Mouse (Mus musculus): ENCODE measurements around the gene Slc26a5. TPM values are rescaled to one million over a fixed set of nuclear protein-coding genes. Genes with fewer than 3 reads are reported as not detected.

Slc26a5 gene
- total and polyA plus RNA-seq, 3 experiments: not detected

DNA sequence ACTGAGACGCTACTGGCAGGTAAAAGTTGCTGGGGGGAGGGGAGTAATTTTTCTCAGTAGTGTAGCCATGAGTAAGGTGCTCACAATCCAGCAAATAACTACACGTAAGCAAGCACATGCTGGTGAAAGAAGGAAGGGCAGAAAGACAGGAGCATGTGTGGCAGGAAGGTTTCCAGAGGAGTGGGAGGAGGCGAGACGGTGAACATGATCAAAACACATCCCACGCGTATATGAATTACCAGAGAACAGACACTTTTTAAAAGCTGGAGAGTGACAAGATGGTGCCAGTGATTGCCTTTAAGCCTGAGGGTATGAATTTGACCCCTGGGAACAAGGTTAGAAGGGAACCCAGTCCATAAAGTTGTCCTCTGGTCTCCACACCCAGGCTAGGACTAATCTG, 95.6 kb downstream of the Slc26a5 start:
- in situ Hi-C loops (cut with MboI; ENCODE audit: low pct_ligation_motif_present, low pct_unique_long_range_greater_than_20kb, low sequenced_read_pairs) (no loop called here), dilution Hi-C loops (cut with MboI; ENCODE audit: extremely low pct_ligation_motif_present, extremely low pct_unique_long_range_greater_than_20kb, low sequenced_read_pairs) (no loop called here)
- TF ChIP-seq USF2 (conservative IDR thresholded peaks at IDR 0.05; ENCODE audit: low read depth, low read length): no peak
- no peak for TF ChIP-seq ZNF384 (IDR thresholded peaks at IDR 0.05; ENCODE audit: low read depth, low read length)
- no peak for TF ChIP-seq MEF2A (IDR thresholded peaks at IDR 0.05; ENCODE audit: borderline replicate concordance, low read depth, low read length)
- TF ChIP-seq E2F4 (IDR thresholded peaks at IDR 0.05; ENCODE audit: insufficient replicate concordance, low read depth, low read length): no peak
- TF ChIP-seq TBP (conservative IDR thresholded peaks at IDR 0.05; ENCODE audit: low read depth, low read length): no peak
- no peak for TF ChIP-seq UBTF (IDR thresholded peaks at IDR 0.05; ENCODE audit: low read depth, low read length)
- TF ChIP-seq RCOR1 (conservative IDR thresholded peaks at IDR 0.05; ENCODE audit: low read depth, low read length): no peak
- no peak for TF ChIP-seq MAZ (IDR thresholded peaks at IDR 0.05; ENCODE audit: low read depth, low read length)
- no peak for TF ChIP-seq ELF1 (IDR thresholded peaks at IDR 0.05; ENCODE audit: low read depth, low read length)
- TF ChIP-seq SIN3A (IDR thresholded peaks at IDR 0.05; ENCODE audit: low read length): no peak
- no peak for TF ChIP-seq ZKSCAN1 (IDR thresholded peaks at IDR 0.05; ENCODE audit: borderline replicate concordance, low read depth, low read length)
- no peak for TF ChIP-seq MAX (IDR thresholded peaks at IDR 0.05; ENCODE audit: low read length)
- TF ChIP-seq CHD1 (IDR thresholded peaks at IDR 0.05; ENCODE audit: low read depth, low read length): no peak
- no peak for TF ChIP-seq HCFC1 (IDR thresholded peaks at IDR 0.05; ENCODE audit: low read depth, low read length)
- no peaks in the 10 kb centered on the region for H3K4me1 ChIP-seq (ENCODE audit: control insufficient read depth in 1 of 2, insufficient read depth in 2 of 2)
- peaks cover 64 to 74% of the 10 kb centered on the region in 2 experiments for H3K36me3 ChIP-seq (replicated peaks in 1 of 2; ENCODE audit: control insufficient read depth in 1 of 2, insufficient read depth in 1 of 2, low read length in 1 of 2)
- H3K27me3 ChIP-seq (replicated peaks): no peaks in the 10 kb centered on the region
- no peaks in the 10 kb centered on the region for H3K9me3 ChIP-seq (replicated peaks; ENCODE audit: low read length)
- no peak overlapping the region for H3K27ac ChIP-seq (ENCODE audit: insufficient read depth, low read depth)
- no peak for DNase-seq (ENCODE audit: extremely low read depth)
- H3K4me2 ChIP-seq (ENCODE audit: insufficient read depth, low read depth, poor library complexity, severe bottlenecking): no peak overlapping the region
- H3K9ac ChIP-seq (ENCODE audit: insufficient read depth, low read depth): no peak overlapping the region
- H3K79me2 ChIP-seq (replicated peaks; ENCODE audit: control insufficient read depth, extremely low read depth, insufficient read depth, poor library complexity, severe bottlenecking): no peaks in the 10 kb centered on the region
- H3K4me3 ChIP-seq (replicated peaks in 1 of 3; ENCODE audit: low read depth in 2 of 3, low read length in 2 of 3, poor library complexity in 1 of 3): no peak overlapping the region

DNA sequence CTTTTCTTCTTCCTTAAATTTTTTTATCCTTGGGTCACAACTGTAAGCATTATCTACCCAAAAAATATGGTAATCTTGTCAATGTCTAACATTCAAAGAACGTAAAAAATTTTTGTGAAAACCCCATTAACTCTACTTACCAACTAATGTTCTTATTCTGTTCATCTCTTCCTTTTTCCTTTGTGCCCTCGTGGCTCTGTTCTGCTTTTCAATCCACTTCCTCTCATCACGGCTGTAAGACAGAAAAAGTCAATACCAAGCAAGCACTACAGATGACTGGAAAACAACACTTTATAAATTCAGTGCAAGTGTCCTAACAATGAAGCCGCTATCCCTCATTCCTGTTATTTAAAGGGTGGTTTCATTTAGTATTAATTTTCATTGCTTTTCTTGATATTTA, 96.9 kb downstream of the Slc26a5 start:
- no peak overlapping the region for H3K27ac ChIP-seq (ENCODE audit: insufficient read depth, low read depth)
- dilution Hi-C loops (cut with MboI; ENCODE audit: extremely low pct_ligation_motif_present, extremely low pct_unique_long_range_greater_than_20kb, low sequenced_read_pairs): no loop called here
- in situ Hi-C loops (cut with MboI; ENCODE audit: low pct_ligation_motif_present, low pct_unique_long_range_greater_than_20kb, low sequenced_read_pairs): no loop called here

More for the DNA sequence above, 96.9 kb downstream of the Slc26a5 start:
- H3K4me1 ChIP-seq (ENCODE audit: control insufficient read depth in 1 of 2, insufficient read depth in 2 of 2): no peaks in the 10 kb centered on the region
- no peak overlapping the region for H3K9ac ChIP-seq (ENCODE audit: insufficient read depth, low read depth)
- H3K79me2 ChIP-seq (replicated peaks; ENCODE audit: control insufficient read depth, extremely low read depth, insufficient read depth, poor library complexity, severe bottlenecking): no peaks in the 10 kb centered on the region
- H3K4me3 ChIP-seq (replicated peaks in 1 of 3; ENCODE audit: low read depth in 2 of 3, low read length in 2 of 3, poor library complexity in 1 of 3): no peak overlapping the region
- TF ChIP-seq NRF1 (IDR thresholded peaks at IDR 0.05; ENCODE audit: low read depth, low read length) (no peak), BHLHE40 (IDR thresholded peaks at IDR 0.05; ENCODE audit: low read depth, low read length) (no peak), KAT2A (IDR thresholded peaks at IDR 0.05; ENCODE audit: insufficient replicate concordance, low read length) (no peak), SIN3A (IDR thresholded peaks at IDR 0.05; ENCODE audit: low read length) (no peak), ZNF384 (IDR thresholded peaks at IDR 0.05; ENCODE audit: low read depth, low read length) (no peak), POLR2AphosphoS2 (IDR thresholded peaks at IDR 0.05; ENCODE audit: low read depth, low read length) (no peak), MAZ (IDR thresholded peaks at IDR 0.05; ENCODE audit: low read depth, low read length) (no peak), CHD1 (IDR thresholded peaks at IDR 0.05; ENCODE audit: low read depth, low read length) (no peak), CHD2 (IDR thresholded peaks at IDR 0.05; ENCODE audit: low read length) (no peak)
- no peak for DNase-seq (ENCODE audit: extremely low read depth)
- no peak overlapping the region for H3K4me2 ChIP-seq (ENCODE audit: insufficient read depth, low read depth, poor library complexity, severe bottlenecking)
- peaks cover 64 to 74% of the 10 kb centered on the region in 2 experiments for H3K36me3 ChIP-seq (replicated peaks in 1 of 2; ENCODE audit: control insufficient read depth in 1 of 2, insufficient read depth in 1 of 2, low read length in 1 of 2)
- H3K27me3 ChIP-seq (replicated peaks): no peaks in the 10 kb centered on the region
- H3K9me3 ChIP-seq (replicated peaks; ENCODE audit: low read length): no peaks in the 10 kb centered on the region

Other genes with a start within 250 kb of the Slc26a5 start
- gene Fbxl13, start 220.0 kb downstream of the Slc26a5 start, total RNA-seq (2012; rRNA removed): 0.29 and 0.30 TPM in 2 replicates
- gene Fbxl13, start 220.0 kb downstream of the Slc26a5 start, total RNA-seq (2014; rRNA removed): 0.19 TPM in 1 of 2 replicates, not detected in the other
- 0.14 TPM in 1 of 2 replicates, not detected in the other for gene Fbxl13, start 220.0 kb downstream of the Slc26a5 start, polyA plus RNA-seq (2012; ENCODE audit: insufficient read length, low read depth)
- gene Armc10, start 219.8 kb downstream of the Slc26a5 start, total RNA-seq (2012; rRNA removed): 36.5 and 39.1 TPM in 2 replicates
- 71.9 and 74.7 TPM in 2 replicates for gene Armc10, start 219.8 kb downstream of the Slc26a5 start, total RNA-seq (2014; rRNA removed)
- gene Armc10, start 219.8 kb downstream of the Slc26a5 start, polyA plus RNA-seq (2012; ENCODE audit: insufficient read length, low read depth): 46.0 and 47.3 TPM in 2 replicates
- gene Napepld, start 164.2 kb downstream of the Slc26a5 start, total RNA-seq (2012; rRNA removed): 1.3 and 1.7 TPM in 2 replicates
- 1.5 and 1.6 TPM in 2 replicates for gene Napepld, start 164.2 kb downstream of the Slc26a5 start, total RNA-seq (2014; rRNA removed)
- 1.8 TPM in 2 replicates for gene Napepld, start 164.2 kb downstream of the Slc26a5 start, polyA plus RNA-seq (2012; ENCODE audit: insufficient read length, low read depth)
- 113 and 121 TPM in 2 replicates for gene Pmpcb, start 128.5 kb downstream of the Slc26a5 start, total RNA-seq (2012; rRNA removed)
- gene Pmpcb, start 128.5 kb downstream of the Slc26a5 start, total RNA-seq (2014; rRNA removed): 166 and 184 TPM in 2 replicates
- 123 and 165 TPM in 2 replicates for gene Pmpcb, start 128.5 kb downstream of the Slc26a5 start, polyA plus RNA-seq (2012; ENCODE audit: insufficient read length, low read depth)
- gene Dnajc2, start 80.4 kb downstream of the Slc26a5 start, total RNA-seq (2012; rRNA removed): 79.2 and 98.5 TPM in 2 replicates
- gene Dnajc2, start 80.4 kb downstream of the Slc26a5 start, total RNA-seq (2014; rRNA removed): 138 and 151 TPM in 2 replicates
- gene Dnajc2, start 80.4 kb downstream of the Slc26a5 start, polyA plus RNA-seq (2012; ENCODE audit: insufficient read length, low read depth): 242 and 268 TPM in 2 replicates
- gene Psmc2, start 80.3 kb downstream of the Slc26a5 start, total RNA-seq (2012; rRNA removed): 115 and 161 TPM in 2 replicates
- gene Psmc2, start 80.3 kb downstream of the Slc26a5 start, total RNA-seq (2014; rRNA removed): 87.4 and 90.1 TPM in 2 replicates
- 208 and 232 TPM in 2 replicates for gene Psmc2, start 80.3 kb downstream of the Slc26a5 start, polyA plus RNA-seq (2012; ENCODE audit: insufficient read length, low read depth)